Mouse (Mus musculus) retina, postnatal 7 days (tissue): Measurements from ENCODE around the gene Gm43191.
"Not testable (repeated sequence)": the region's sequence is repeated elsewhere in the genome, so short reads cannot be mapped to it uniquely, and the experiment has no call there.

Source experiments
- DNase-seq: peaks from one replicate; pipeline ENCODE4 v3.0.0-alpha.2; 2012; ENCODE audit warnings: low read depth, low spot score

Gene Gm43191

DNA sequence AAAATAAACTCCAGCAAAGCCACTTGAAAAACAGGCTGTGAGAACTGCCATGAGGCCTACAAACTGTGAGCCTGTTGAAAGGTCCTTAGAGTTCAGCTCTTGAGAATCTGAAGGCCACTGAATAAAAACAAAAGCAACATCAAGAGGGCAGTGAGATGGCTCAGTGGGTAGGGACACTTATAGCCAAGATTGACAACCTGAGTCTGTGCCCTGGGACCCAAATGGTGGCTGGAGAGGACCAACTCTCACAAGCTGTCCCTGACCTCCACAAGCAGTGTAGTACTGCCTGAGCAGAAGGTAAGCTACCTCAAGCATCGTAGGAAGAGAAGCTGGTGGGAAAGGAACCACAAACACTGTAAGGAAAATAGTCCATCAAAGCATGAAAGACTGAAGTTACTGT is at the start of gene Gm43191:
TSS of gene Gm43191 (minus strand) at position 101 of the 400 bp plus-strand sequence.
- DNase-seq, result no peak

DNA sequence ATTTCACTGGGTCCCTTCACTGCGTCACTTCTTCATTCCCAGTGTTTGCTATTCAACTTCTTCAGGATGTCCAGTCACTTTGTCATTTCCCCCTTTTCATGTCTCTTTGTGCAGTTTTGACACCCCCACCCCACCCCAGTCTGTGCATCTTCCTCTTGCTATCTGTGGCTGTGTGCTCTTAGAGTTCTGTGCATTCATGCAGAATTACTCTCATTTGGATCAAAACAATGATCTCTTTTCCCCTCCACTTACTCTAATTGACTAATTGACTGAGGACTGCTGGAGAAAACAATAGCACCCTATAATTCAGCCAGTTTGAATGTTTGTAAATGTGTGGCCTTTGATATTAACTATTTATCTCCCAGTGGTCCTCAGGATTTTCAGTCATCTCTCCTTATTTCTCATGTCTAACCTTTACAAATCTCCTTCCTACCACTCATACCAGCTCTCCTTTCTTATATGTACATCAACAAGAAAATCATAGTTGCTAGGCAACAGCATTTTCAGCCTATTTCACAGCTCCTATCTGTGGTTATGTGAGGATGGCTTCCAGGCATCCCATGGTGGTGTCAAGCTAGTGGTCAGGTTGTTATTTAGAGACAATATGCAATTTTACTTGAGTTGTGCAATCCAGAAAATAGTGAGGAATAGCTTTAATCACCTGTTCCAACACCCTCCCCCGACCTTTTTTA is 48.6 kb upstream of the Gm43191 start:
- no peak for DNase-seq

DNA sequence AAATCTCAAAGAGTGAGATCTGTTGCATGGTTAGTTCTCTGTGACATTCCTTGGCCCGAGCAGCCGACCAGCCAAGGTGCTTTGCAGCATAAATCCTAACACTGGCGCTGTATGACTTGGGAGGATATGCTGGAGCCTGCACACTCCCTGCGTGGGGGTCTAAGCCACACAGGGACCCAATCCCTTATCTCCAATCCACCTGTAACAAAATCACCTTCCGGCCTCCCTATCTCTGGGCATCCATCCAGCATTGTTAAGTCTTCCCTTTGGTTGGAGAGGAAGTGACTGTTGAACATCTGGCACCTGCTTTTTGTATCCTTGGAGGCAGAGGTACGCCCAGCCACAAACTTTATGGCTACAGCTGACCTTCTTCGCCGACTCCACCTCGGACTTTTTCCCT is 45.7 kb upstream of the Gm43191 start:
- no peak for DNase-seq

DNA sequence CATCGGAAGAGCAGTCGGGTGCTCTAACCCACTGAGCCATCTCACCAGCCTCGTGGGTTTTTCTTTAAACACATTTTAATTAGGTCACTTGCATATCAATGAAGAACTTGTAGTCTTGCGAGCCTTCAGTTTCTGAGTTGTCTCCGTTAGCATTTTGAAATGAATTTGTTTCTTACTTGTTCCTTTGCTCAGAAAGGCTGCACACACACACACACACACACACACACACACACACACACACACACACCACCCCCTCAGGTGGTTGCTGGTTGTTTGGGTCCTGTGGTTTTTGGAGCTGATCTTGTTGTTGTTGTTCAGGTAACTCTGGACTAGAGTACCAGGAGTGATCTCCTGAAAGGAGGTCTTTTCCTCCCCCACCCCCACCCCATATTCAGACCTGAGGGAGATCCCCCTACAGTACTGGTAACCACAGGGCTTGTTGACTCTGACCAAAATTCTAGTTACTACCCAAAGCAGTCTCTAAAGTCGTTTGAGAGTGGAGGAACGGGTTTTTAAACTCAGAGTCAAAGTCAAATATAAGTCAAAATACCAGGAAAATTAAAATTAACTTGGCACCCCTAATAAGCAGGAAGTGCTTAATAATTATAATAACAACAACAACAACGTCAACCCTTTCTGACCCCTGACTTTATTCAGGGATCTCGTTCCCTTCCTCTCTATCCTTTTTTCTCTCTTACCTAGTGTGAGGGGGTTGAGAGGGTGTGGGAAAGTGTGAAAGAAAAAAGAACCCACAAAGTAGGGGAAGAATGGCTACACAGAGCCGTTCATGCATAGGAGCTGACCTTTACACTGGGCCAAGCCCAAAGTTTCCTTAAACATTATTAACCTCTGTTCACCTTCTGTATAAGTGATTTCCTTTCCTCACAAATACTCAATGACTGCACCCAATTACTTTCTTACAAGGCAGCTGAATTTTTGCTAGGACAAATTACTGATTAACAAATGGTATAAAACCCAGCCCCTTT is 42.7 kb upstream of the Gm43191 start:
- DNase-seq, result no peak

DNA sequence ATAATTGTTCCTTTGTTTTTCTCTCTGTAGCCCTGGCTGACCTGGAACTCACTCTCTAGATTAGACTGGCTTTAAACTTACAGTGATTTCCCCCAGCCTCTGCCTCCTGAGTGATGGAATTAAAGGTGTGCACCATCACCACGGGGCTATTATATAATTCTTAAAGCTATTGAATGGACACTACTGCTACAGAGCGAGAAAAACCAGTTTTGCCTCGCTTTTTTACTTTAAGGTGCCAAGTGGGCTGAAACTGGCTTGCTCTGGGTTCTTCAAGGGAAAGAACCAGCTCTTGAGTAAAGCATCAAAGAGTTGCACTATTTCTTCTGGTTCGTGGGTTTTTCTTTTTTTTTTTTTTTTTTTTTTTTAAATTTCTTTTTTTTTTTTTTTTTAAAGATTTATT is 41.9 kb upstream of the Gm43191 start:
- no peak for DNase-seq

DNA sequence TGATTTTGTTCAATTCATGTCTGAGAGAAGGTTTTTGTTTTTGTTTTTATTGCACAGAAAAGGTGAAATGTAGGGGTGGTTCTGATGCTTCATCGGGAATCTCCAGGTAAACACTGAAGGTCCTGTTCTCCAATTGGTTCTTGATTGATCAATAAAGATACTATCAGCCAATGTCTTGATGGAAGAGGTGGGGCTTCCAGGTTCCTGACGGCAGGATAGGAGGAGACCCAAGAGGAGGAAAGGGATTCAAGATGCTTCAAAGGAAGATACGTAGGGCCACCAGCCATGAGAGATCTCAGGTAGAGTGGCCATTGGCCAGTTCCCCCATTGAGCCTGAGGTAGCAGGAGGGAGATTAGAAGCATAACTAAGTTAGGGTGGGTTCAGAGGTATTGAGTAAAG is 37.9 kb upstream of the Gm43191 start:
- no peak for DNase-seq

DNA sequence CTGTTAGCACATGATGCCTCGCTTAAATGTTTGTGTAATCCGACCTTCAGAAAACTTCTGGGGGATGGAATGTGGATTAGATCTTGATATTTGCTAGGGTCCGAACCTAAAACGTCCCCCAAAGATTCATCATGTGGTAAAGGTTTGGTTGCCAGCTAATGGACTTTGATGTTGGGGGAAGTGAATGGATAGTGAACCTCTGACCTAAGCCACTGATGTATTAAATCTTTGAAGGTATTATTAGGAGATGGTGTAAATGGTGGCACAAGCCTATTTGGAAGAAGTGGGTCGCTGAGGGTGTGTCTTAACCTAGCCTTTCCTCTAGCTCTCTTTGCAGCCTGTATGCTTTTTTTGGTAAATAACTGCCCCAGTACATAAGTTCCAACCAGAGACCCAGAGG is 32.0 kb upstream of the Gm43191 start:
- no peak for DNase-seq

DNA sequence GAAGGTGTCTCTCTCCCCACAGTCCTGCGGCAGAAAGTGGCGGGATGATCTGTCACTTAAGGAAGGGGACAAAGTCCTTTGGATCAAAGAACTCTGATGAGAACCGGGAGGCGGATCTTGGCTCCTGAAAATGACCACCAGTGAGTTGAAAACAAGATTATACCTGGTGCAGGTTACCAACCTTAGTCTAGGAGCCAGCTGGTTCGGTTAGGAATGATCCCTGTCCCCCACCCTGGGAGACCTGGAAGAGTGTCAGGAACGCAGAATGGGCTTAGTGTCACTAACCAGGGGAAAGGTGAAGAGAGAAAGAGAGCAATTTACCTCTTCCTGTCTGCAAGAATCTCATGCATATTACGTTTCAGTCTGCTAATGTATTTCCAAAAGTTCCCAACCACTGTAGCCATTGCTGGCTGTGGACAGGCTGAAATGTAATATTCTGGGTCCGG is 31.4 kb upstream of the Gm43191 start, which contains the start of gene Slc35a3:
TSS of gene Slc35a3 (minus strand) at position 396 of the 446 bp plus-strand sequence.
- DNase-seq, result peak; percentile 30

DNA sequence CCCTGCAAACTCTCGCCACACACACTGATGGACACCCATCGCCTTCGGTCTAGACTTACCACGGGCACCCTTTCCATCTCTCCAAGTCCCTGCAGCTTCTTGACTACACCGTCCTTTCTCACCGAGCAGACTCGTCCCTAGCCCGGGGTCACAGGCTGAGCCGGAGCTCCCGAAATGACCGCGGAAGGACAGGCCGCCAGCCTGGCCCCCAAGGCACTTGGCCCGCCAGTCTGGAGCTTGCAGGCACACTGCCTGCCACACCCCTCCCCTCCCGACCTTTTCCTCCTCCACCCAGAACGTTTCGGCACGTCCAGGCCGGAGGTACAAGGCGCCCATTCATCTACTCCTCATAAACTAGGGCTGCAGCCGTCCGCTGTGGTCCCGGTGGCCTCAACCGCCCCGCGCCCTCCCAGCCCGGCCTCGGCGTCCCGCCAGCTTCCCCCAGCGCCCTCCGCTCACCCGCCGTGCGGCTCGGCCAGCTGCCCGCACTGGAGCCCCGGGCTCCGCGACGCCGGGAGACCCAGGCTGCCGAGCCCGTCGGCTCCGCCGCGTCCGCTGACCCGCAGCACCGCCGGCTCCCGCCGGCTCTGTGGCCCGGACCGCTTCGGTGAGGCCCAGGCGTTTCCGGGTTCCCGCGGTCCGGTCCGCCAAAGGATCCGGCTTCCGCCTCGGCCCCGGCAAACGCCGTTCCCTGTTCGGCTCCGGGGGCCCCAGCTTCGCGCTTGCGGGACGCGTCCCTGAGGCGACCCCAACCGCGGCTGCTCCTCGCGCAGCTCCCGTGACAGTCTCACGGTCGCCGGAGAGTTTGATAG is 30.8 kb upstream of the Gm43191 start:
- DNase-seq, result peak; percentile 46

DNA sequence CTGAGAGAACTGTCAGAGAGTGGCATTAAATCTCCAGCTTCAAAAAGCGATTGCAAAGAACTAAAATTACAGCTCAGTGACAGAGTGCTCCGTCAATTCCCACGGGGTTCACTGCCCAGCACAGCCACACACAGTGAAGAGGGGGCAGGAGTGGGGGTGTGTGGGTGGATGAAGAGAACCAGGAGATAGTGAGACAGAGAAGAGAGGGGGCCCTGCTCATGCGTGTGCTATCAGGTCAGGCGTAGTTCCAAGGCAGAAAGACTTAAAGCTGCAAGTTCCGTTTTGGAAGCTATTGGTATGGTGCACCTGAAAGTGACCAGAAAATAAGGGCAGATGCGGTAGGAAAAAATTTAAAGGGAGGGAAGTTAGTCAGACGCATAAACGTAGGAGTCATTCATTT is 29.9 kb upstream of the Gm43191 start:
- DNase-seq, result no peak

DNA sequence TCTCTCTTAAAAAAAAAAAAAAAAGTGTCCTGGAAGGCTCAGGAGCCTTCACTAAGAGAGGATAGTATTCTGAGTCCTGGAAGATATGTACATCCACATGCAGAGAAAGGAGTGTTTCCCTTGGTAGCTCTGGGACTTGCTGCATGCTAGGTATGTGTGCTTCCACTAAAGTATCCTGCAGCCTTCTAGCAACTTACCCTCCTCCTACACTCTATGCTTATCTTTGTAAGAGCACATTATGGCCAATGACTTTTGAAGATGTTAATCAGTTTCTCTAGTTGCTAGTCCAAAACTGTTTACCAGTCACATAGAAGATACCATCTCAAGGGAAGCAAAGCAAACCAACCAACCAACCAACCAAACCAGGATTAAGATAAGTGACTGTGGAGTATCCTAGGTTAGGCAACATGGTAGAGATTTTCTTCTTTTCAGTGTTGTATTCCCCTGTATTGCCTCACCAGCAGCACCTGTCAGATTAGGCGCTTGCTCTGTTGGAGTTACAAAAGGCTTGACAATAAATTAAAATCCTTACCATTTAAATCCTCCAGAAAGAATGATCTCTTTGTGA is 24.7 kb upstream of the Gm43191 start:
- DNase-seq, result no peak

DNA sequence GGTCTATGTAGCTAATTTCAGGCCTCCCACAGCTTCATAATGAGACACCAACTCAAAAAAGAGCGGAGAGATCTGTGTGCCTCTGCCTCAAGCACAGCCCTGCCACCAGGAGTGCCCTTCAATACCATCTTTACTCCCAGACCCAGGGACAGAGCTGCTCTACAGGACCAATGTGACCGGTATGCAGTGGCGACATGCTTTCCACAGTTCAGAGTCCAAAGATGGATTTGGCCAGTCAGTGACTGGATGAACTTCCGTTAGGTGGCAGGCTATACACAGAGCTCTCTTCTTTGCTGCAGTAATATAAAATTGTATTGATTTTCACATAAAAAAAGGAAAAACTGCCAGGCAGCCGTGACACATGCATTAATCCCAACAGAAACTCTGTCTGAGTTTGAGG is 22.8 kb upstream of the Gm43191 start:
- no peak for DNase-seq

DNA sequence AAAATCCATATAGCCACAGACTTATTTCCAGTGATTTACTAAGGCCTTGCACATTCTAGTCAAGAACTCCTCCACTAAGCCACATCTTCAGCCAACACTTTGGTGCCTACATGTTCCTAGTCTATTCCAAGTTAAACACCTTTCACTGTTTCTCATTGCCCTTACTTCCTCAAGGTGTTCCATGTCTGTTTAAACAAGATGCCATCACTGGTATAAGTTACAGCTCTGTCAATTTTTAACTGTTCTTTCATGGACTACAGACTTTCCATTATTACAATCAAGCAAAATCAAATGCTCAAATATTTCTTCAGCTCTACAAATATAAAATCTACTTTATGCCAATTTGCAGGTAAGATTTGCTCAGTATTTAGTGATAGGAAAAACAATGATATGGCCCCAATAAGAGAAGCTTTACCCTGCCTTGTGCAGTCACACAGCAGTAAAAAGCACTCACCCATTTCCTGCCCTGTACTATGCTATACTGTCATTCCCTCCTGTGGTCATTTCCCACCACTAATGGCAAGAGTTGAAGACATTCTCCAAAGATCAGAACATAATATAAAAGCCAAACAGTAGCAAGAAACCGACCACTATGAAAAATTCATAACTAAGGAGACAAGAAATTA is 21.7 kb upstream of the Gm43191 start:
- no peak for DNase-seq

DNA sequence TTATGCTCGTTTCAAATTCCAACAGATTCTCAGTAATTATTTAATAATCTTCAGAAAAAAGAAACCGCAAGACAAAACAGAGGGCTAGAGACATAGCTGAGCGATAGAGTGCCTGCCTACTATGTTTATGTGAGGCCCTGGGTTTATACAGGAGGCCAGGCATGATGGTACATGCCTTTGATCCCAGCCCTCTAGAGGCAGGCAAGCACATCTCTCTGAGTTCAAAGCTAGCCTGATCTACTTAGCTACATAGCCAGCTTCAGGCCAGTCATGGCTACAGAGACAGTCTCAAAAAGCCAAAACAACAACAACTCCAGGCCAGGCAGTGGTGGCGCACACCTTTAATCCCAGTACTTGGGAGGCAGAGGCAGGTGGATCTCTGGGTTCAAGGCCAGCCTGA is 20.5 kb upstream of the Gm43191 start:
- DNase-seq, result no peak

DNA sequence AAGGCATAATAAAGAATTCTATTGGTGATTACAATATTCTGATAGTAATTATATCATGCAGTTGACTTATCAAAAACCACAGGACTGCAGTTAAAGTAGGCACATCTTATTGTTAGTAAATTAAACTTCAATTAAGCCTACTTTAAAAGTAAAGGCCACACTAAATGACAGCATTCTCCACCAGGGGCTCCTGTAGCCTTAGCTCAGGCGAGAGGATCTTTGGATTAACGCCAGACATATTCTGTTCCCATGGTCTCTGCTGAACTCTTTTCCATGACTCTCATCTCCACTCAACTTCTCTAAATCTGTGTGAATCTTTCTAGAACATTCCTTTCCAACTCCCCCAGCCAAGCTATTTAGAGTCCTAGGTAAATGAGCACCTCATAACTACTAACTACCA is 17.7 kb upstream of the Gm43191 start:
- no peak for DNase-seq

DNA sequence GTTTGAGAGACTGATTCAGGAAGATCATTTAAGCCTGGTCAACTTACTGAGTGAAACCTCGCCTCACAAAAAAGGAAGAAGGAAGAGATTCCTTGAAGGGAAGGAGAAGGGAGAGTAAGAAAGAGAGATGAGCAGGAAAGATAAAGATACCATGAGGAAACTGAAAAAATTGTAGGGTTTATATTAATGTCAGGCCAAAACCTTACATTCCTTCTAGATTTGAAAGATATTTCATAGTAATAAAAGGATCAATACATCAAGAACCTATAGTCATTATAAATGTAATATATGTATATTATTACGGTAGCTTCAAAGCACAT is 14.6 kb upstream of the Gm43191 start:
- DNase-seq, result no peak

DNA sequence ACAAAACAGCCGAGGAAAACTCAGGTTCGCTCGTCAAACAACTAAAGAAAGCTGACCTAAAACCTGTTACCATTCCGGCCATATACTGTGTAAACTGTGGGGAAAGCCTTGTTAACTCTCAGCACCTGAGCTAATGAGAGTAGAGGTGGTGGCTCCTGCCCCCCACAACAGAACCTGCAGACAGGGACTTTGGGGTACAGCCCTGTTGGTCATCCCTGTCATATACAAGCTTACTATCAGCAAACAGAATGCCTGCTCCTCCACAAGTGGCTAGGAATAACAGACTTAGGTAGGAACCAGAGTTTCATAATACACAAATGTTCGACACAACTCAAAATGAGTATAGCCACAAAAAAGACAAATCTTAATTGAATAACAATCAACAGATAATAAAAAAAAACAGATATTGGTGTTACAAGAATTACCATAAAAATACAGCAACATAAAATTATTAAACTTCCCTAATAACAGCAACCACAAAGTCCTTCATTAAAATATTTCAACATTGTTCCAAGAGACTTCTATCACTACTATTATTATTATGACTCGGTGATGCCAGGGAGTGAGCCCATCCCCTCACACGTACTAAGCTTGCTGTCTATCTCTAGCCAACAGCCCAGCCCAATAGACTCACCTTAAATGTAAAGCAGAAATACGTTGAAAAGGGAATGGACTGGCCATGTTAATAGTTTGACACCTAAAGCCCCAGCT is 14.1 kb upstream of the Gm43191 start:
- no peak for DNase-seq

DNA sequence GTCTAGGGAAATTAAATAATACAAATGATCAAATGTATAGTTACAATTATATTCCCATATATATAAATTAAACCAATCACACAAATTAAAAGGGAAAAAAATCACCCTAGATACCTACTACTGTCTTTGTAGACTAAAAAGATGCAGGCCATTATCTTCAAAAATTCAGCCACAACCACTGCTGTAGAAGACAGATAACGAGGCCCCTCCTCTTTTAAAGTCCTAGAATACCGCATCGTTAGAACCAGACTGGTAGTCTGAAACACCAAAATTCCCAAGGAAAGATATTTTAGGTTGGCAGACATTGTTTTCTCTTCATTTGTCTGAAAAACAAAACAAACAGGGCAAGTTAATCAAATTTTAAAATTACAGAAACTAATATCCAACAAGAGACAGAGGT is 13.3 kb upstream of the Gm43191 start:
- no peak for DNase-seq

DNA sequence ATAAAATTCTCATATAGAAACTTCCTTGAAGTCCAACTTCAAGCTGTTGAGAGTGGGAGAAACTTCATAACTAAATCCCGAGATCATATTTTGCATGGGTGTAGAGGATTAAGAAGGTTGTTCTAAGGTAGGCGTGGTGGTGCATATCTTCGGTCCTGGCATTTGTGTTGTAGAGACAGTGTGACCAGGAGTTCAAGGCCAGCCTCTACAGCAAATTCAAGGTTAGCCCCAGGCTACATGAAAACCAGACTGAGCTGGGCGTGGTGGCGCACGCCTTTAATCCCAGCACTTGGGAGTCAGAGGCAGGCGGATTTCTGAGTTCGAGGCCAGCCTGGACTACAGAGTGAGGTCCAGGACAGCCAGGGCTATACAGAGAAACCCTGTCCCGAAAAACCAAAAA is 16.8 kb downstream of the Gm43191 start:
- not testable (repeated sequence) for DNase-seq

DNA sequence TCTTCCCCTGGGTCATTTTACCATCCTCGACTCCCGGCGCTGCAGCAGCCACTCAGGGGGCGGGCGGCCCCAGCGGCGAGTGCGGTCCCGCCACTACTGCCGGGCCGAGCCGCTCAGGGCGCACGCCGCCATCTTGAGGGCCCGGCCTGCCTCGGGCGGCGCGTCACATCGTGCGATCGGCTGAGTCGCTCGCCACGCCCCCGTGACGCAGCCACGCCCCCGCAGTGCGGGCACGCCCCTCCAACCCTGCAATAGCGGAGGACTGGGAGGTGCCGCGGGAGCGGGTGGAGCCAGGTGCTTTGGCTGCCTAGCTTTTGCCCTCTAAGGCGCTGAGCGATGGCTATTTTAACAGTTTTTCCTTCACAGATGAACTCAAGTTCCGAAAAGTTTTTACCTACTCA is 18.6 kb downstream of the Gm43191 start, which contains the start of gene Mfsd14a:
TSS of gene Mfsd14a (minus strand) at position 215 of the 401 bp plus-strand sequence.
- peak; percentile 89 for DNase-seq
